Mouse (Mus musculus) olfactory bulb, adult 2 months (tissue): ENCODE measurements around the gene Il23r.

ENCODE experiments used
- CTCF ChIP-seq: fragments of 200-500 bp; IDR thresholded peaks from 2 replicates; pipeline ENCODE4 v1.5.1; 2012; ENCODE audit warnings: low read depth, mild to moderate bottlenecking, low read length, moderate library complexity; ENCODE audit not compliant: insufficient read depth
- POLR2A ChIP-seq: fragments of 200-500 bp; IDR thresholded peaks from 2 replicates; pipeline ENCODE4 v1.6.1; 2012; ENCODE audit warnings: mild to moderate bottlenecking, low read depth, low read length, moderate library complexity; ENCODE audit not compliant: insufficient read depth

- TF ChIP-seq POLR2A (no peak), CTCF (no peak)
Observed at GRCm38 (mm10) chr6:67481012-67481411, 10.6 kb downstream of the Il23r start.
